Mouse (Mus musculus): ENCODE data around the gene Olfr1512.

DNA sequence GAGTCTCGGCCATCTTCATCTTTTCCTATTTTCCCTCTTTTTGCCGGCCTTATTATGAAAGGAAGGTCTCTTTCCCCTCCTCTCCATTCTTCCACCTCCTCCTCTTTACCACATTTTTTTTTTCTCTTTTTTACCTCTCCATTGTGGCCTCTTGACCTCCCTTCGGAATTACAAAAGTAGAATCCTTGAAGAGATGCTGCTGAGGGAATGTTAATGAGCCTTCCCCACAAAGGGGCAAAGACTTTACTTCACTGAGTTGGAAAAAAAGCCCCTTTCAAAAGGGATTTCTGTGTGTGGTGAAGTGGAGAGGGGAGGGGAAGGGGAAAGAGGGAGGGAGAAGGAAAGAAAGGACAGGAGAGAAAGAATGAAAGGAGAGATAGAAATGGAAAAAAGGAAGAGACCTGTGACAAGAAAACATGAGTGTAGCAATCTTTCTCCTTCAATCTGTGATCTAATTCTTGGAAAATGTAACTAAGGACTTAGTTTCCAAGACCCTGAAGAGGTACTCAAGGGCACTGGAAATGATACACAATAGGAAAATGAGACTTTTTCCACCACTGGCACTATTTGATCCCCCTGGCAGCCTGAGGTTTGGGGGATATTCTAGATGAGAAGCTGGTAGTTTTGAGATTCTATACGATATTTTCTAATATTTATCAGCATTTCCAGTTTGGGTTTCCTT is 47.8 kb downstream of the Olfr1512 start:
- TF ChIP-seq CTCF (IDR thresholded peaks at IDR 0.05; ENCODE audit: borderline replicate concordance, insufficient read depth, low read length): no peak
- no peak for TF ChIP-seq POLR2A (IDR thresholded peaks at IDR 0.05; ENCODE audit: low read depth, low read length)
